Mouse (Mus musculus) left cerebral cortex, postnatal 36 days (tissue): ENCODE results near the gene G2e3. TPM values are rescaled to one million over a fixed set of nuclear protein-coding genes. Genes with fewer than 3 reads are reported as not detected.
A peak's percentile ranks its signal among the peaks of the same experiment; 100 is the strongest.

Experiments
- DNase-seq, 2 experiments: peaks; one replicate each; pipeline ENCODE4 v3.0.0; 2021 to 2022; ENCODE audit warnings: low spot score in 2 of 2, mixed read lengths in 1 of 2
- intact Hi-C: fragments of 180-260 bp; cut with DNase I; formaldehyde crosslinking; loops from one replicate; pipeline ENCODE4 v1.15.1; 2025
- total RNA-seq, 2 experiments: library from RNA; stranded (reverse); gene quantifications; 2 replicates each; pipeline ENCODE4 v1.2.3; 2021

G2e3 gene
- 10 to 100 TPM in 1 of 2 experiments, 1 to 10 TPM in 1; 7.8 to 10.4 TPM for total RNA-seq

- intact Hi-C loops: loop anchor here (10.0 kb wide), 1 partner anchor 1973 kb away; no protein-coding TSS in a partner anchor
Observed at GRCm38 (mm10) chr12:51347988-51348697, at the start of gene G2e3. G2e3 (plus strand) TSS chr12:51348061.

GRCm38 (mm10) chr12:51323604-51324003, 24.3 kb upstream of the G2e3 start:
- DNase-seq: no peak

More at GRCm38 (mm10) chr12:51347988-51348697, at the start of gene G2e3:
- DNase-seq: peak; percentile 86 to 88

GRCm38 (mm10) chr12:51326819-51327218, 21.0 kb upstream of the G2e3 start:
- no peak for DNase-seq
- intact Hi-C loops: no loop called here

More at GRCm38 (mm10) chr12:51323604-51324003, 24.3 kb upstream of the G2e3 start:
- intact Hi-C loops: no loop called here

- DNase-seq: no peak
- intact Hi-C loops: no loop called here
Observed at GRCm38 (mm10) chr12:51337014-51337413, 10.8 kb upstream of the G2e3 start.

GRCm38 (mm10) chr12:51346121-51346520, 1.7 kb upstream of the G2e3 start:
- intact Hi-C loops: loop anchor here (10.0 kb wide), 1 partner anchor 1971 kb away; no protein-coding TSS in a partner anchor
- no peak for DNase-seq

- no peak for DNase-seq
- intact Hi-C loops: loop anchor here (10.0 kb wide), 1 partner anchor 1974 kb away; no protein-coding TSS in a partner anchor
Observed at GRCm38 (mm10) chr12:51348698-51348998, 787 bp downstream of the G2e3 start.

- no peak for DNase-seq
- intact Hi-C loops: no loop called here
Observed at GRCm38 (mm10) chr12:51355296-51355695, 7.4 kb downstream of the G2e3 start.

- intact Hi-C loops: no loop called here
- DNase-seq: no peak
Observed at GRCm38 (mm10) chr12:51361294-51361693, 13.4 kb downstream of the G2e3 start.

- intact Hi-C loops: no loop called here
- no peak for DNase-seq
Observed at GRCm38 (mm10) chr12:51362898-51363297, 15.0 kb downstream of the G2e3 start.

GRCm38 (mm10) chr12:51368504-51368903, 20.6 kb downstream of the G2e3 start:
- intact Hi-C loops: no loop called here
- no peak for DNase-seq

GRCm38 (mm10) chr12:51377003-51377887, 29.4 kb downstream of the G2e3 start, which contains the start of gene Scfd1:
Scfd1 (plus strand) TSS chr12:51377510.
- intact Hi-C loops: no loop called here
- DNase-seq: peak; percentile 93 to 95

- intact Hi-C loops: no loop called here
Observed at GRCm38 (mm10) chr12:51377888-51378190, 30.0 kb downstream of the G2e3 start.

GRCm38 (mm10) chr12:51399871-51400270, 52.0 kb downstream of the G2e3 start:
- intact Hi-C loops: loop anchor here (5.0 to 10.0 kb wide), 2 partner anchors 222 to 365 kb away; no protein-coding TSS in a partner anchor
- DNase-seq: no peak

More at GRCm38 (mm10) chr12:51377888-51378190, 30.0 kb downstream of the G2e3 start:
- DNase-seq: no peak

GRCm38 (mm10) chr12:51402060-51402698, 54.3 kb downstream of the G2e3 start:
- intact Hi-C loops: loop anchor here (5.0 kb wide), 1 partner anchor 220 kb away; no protein-coding TSS in a partner anchor
- no peak for DNase-seq

- DNase-seq: no peak
- intact Hi-C loops: loop anchor here (5.0 kb wide), 1 partner anchor 218 kb away; no protein-coding TSS in a partner anchor
Observed at GRCm38 (mm10) chr12:51403987-51404586, 56.2 kb downstream of the G2e3 start.

GRCm38 (mm10) chr12:51411362-51411761, 63.5 kb downstream of the G2e3 start:
- DNase-seq: no peak
- intact Hi-C loops: no loop called here
